Mouse (Mus musculus) lung, postnatal 25 days (tissue): ENCODE measurements around the gene Mllt6.
"Not testable (repeated sequence)": the region's sequence is repeated elsewhere in the genome, so short reads cannot be mapped to it uniquely, and the experiment has no call there.

Experiments
- DNase-seq: peaks from one replicate; pipeline ENCODE4 v3.0.0; 2022; ENCODE audit warnings: low spot score

Mllt6 gene

DNA sequence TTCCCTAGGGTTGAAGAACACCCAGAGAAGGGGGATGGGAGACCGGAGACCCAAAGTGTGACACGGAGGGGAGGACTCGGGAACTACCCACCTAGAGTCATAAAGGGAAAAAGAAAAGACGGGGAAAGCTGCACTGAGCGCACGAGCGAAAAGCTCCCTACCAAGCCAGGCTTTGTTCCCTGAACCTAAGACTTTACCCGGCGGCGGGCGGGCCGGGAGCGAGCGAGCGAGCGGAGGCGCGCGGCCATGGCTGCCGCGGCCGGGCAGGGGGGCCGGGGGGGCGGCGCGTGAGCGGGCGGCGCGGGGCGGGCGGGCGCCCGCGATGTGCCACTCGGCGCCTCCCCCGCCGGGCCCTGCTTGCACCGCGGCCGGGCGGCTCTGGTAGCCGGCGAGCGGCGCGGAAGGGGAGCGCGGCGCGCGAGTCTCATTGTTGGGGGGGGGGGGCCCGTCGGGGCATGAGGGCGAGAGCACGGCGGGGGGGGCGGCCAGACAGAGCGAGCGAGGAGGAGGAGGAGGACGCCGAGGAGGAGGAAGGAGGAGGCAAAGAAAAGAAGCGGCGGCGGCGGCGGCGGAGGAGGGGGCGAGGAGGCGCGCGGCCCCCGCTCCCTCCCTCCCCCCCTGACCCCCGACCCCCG is at the start of gene Mllt6:
Gene Mllt6 (plus strand): TSS at position 522 of the 635 bp plus-strand sequence.
- peak; percentile 75 for DNase-seq

DNA sequence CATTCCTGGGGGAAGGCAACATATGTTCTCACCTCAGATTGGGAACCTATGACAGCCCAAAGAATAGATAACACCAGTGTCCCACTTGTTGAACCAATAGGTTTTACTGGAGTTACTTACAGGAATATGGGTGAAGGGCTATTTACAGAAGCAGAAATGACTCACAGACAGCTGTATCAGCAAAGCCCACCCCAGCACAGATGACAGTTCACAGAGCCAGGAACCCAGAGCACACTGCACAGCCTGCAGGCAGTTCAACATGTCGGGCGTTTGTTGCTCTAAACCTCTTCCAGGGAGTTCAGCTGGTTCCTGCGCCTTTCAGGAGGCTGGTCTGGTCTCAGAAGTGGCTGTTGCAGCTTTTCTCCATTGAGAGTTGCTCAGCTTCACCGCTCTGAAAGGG is 47.9 kb upstream of the Mllt6 start:
- no peak for DNase-seq

DNA sequence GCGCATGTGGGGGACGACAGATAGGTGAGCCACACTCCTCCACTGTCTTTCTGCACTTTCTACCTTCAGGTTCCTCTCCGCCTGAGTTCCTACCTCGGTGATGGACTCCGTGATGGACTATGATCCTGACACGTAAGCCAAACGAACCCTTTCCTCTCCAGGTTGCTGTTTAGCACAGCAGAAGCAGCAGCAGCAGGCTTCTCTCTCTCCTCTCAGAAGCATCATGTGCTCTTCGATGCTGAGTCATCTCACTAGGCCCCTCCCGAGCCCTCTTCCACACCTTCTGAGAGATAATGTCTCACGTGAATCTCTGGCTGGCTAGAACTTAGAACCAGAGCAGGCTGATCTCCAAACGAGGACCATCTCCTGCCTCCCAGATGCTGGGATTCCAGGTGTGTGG is 44.8 kb upstream of the Mllt6 start:
- no peak for DNase-seq

DNA sequence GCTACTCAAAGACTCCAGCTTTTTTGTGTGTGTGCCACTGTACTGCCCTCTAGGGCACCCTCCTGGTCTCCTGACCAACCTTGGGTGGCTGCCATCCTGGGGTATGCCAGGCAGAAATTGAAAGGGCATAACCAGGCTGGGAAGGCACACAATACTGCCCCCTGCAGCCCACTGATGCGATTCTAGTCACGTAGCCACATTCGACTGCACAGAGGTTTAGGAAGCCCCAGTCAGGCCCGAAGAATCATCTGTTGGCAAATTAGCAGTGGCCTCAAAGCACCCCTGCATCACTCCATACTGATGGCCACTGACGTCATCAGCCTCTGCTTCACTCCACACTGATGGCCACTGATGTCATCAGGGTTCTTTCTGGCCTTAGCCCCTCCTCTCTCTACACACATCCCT is 43.8 kb upstream of the Mllt6 start:
- DNase-seq, result peak; percentile 75

DNA sequence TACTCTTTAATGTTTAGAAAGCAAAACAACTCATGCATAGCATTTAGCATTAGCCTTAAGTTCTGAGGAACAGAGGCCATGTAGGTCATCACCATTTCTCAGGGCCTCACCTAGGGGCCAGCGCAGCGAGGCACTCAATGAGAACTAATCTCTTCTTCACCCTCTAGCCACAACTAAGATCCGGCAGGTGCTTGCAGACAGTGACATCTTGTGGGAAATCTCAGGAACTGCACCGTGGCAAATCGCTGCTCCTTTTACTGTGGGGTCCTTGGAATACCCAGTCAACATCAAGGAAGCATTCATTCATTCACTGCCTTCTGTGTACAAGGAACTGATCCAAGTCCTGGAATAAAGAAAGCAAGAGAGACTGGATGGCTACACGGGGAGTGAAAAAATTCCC is 40.8 kb upstream of the Mllt6 start:
- DNase-seq, result peak; percentile 67

DNA sequence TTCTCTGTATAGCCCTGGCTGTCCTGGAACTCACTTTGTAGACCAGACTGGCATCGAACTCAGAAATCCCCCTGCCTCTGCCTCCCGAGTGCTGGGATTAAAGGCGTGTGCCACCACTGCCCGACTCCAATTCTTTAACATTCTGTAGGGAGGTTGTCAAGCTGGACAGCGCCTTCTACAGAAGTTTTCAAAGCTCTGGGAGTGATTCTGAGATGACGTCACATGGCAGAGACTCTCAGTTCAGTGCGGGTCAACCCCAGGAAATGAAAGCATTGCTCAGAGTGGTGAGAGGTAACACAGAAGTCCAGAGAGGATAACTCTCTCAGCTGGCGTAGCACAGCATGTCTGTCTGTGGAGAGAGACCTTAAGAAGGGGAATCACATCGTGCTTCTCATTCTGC is 40.0 kb upstream of the Mllt6 start:
- DNase-seq, result no peak

DNA sequence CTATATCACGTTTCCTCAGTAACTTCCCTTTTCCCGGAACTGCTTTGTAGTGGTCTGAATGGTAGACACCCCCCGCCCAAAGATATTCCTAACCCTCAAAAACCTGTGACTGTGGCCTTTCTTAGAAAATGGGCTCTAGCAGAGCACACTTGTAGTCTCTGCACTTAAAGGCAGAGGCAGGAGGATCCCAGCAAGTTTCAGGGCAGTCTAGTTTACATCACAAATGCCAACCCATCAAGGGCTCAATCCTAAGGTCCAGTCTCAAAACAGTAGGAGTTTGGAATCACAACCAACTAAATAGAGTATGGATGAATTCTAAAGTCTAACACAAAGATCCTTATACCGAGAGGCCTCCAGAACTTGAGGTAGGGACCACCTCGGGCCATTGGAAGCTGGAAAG is 37.7 kb upstream of the Mllt6 start:
- no peak for DNase-seq

DNA sequence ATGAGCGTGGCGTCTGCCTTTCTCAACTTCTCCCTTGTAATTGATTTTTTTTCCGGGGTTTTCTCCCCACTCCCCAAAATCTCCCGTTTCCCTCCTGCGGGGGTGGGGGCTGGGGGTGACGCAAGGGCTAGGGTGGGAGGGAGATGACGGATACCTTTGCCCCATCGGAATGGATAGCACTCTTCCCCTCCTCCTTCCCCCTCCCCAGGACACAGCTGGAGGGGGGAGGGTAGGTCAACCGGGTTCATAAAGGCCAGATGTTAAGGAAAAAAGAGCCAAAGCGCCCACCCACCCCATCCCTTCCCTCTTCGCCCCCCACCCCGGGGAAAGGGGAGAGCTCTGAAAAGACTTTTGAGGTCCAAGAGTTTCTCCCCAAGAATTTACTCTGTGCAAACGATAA is 36.8 kb upstream of the Mllt6 start:
- no peak for DNase-seq

DNA sequence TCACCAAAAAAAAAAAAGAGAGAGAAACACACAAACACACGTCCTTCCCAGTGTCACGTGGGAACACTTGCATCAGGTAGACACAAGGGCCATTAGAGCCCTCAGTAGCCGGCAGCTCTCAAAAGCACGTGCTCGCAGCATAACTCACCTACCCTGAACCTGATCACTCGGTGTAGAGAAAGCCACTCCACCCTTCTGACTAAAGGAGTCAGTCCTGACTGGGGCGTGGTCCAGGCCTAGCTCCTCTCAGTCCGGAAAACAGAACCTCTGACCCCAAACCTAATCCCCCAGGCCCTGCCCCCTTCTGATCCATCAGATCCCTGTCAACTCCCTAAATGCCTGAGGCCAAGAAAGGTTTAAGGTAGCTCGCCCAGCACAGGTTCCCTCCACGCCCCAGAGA is 36.4 kb upstream of the Mllt6 start:
- peak; percentile 54 for DNase-seq

DNA sequence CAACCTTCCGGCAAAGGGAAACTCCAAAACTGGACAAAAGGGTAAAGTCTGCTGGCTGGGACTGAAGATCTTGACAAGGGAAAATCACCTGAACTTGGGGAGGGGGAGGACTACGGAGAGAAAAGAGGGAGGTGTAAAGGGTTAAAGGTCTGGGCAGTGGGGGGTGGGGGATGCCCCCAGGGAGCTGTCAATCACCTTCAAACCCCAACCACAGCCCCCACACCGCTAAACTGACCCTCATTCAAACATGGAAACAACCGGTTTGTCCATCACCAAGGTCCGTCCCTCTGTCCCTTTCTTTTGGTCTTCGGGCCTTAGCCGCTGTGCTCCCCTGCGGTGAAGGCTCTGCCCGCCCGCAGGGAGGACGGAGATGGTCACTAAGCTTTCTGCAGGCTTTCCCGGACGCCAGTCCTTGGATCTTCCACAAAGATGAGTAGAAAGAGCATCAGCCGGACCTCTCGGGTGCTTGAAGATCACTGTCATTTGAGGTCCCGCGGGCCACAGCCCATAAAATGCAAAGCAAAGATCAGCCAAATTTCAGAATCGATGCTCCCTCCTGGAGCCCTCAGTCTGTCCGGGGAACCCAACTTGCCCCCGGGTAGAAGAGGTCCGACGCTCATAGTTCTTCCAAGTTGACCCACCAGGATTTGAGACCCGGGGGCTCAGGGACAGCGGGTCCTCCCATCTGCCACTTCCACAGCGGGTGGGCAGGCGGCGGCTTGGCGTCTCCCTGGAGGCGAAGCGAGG is 35.5 kb upstream of the Mllt6 start:
- no peak for DNase-seq

DNA sequence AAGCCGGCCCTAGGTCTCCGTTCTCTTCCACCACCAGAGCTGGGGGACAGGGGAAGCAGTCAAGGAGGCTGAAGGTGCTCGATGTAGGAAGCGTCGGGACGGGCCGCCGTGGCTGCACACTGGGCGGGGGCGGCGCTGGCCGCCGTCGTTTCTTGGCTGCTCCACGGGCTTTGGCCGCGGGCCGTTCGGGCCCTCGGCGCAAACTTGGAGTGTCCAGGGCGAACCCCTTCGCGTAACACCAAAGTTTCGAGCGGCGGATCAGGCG is 35.0 kb upstream of the Mllt6 start:
- DNase-seq, result no peak

DNA sequence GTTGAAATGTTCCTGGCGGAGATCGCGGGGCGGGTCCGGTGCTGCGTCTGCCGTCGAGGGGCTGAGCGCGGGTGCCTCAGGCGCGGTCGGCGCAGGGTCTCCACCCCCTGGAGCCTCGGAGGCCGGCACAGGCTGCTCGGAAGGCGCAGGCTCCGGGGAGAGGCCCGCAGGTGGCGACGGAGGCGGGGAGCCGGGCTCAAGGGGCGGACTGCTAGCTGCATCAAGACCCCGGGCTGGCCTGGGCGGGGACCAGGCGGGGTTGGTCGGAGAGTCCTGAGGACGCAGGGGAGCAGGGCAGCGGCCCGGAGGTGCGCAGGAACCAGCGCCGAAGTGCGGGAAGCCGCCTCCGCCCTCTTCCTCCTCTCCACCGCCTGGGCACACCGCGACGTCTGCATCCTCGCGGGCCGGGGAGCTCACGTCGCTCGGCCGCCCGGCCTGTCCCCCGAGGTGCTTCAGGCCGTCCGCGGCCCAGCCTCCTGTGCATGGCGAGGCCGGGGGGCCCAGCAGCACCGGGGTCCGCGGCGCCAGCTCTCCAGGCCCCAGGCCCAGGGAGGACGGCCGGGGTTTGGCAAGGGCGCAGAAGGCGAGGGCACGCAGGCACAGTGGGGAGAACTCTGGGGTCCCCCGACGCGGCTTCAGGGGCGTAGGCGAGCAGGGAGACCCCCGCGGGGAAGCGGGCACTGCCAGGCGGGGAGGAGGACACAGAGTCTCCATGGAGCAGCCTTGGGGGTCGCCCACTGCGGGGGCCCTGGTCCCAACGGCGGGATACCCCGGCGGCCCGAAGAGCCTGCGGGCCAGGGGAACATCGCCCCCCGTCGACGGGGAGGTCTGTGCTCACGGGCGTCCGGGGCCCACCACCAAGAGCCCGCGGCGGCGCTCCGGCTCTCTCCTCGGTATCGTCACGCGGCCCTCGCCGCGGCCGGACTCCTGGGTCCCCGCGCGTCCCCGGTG is 34.4 kb upstream of the Mllt6 start:
- no peak for DNase-seq

DNA sequence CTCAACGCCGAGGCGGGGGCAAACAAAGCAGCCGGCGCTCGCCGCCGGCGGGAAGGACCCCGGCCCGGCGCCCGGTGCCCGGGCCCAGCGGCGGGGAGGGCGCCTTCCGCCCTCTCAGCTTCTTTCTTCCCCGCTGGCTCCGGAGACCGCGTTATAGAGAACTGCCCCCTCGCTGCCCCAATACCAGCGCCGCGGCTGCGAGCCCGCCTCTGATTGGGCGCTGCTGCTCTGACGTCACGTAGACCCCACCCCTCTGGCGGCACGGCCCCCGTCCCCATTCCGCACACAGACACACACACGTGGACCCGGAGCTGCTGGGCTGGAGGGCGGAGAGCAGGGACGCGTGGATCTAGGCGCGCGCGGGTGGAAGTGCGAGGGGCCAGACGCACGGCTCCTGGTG is 33.6 kb upstream of the Mllt6 start, which contains the start of gene Epop:
Gene Epop (minus strand): TSS at position 127 of the 400 bp plus-strand sequence.
- DNase-seq, result peak; percentile 91

DNA sequence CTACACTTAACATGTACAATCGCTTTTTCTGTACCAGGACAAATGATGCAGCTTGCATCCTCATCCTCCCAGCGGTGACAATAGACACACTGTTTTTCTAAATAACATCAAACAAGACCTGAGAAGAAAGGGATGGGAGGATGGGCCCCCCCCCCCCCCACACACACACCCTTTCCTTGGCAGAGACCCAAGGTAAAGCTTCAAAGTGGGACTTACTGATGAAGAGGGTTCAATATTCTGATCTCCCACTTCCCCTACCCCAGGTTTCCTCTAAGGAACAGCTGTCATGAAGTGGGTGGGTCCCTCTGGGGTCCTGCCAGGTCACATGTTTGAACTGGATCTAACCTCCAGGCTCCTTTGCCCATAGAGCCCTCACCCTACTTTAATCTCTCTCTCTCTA is 32.2 kb upstream of the Mllt6 start:
- DNase-seq, result no peak

DNA sequence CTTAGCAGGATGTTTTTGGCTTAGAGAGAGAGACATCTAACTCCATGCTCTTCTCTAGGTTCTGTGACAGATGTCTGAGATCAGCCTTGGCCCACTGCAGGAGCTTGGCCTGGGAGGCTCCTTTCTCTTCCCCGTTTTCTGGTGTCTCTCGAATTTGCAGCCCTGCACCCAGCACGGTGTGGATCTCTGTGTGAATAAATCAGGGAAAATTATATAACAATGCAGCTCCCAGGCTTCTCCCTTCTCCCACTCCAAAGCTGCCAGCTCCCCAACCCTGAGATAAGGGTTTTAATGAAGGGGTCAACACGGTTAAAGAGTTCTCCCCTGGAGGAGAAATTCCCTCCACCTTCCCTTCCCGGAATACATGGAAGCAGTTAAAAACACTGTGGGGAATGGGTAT is 31.7 kb upstream of the Mllt6 start:
- no peak for DNase-seq

DNA sequence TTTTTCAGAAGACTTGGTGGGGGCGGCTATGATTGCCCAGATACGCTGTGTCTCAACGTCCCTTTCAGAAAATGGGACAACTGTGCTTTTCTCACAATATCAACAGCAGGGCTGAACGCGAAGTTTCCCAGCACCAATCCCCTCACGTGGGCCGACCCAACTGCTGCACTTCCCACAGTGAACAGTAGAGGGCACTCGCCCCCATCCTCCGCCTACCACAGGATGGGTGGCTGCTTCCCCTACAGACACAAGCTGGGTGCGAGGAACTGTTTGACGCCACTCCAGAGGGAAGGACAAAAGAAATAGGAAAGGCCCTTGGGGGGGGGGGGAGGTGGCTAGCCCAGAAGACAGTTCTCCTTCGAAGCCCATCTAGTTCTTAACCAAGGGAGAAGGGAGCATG is 31.3 kb upstream of the Mllt6 start:
- DNase-seq, result peak; percentile 84

DNA sequence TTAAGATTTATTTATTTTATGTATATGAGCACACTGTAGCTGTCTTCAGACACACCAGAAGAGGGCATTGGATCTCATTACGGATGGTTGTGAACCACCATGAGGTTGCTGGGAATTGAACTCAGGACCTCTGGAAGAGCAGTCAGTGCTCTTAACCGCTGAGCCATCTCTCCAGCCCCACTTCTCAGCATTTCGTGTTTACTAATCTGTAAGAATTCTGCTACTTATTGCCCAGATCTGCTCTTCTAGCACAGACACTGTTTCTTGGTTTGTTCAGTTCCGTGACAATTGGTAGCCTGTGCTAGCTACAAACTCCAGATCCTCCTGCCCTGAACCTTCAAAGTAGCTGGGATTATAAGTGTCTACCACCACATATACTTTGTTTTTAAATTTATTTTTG is 30.8 kb upstream of the Mllt6 start:
- DNase-seq, result not testable (repeated sequence)

DNA sequence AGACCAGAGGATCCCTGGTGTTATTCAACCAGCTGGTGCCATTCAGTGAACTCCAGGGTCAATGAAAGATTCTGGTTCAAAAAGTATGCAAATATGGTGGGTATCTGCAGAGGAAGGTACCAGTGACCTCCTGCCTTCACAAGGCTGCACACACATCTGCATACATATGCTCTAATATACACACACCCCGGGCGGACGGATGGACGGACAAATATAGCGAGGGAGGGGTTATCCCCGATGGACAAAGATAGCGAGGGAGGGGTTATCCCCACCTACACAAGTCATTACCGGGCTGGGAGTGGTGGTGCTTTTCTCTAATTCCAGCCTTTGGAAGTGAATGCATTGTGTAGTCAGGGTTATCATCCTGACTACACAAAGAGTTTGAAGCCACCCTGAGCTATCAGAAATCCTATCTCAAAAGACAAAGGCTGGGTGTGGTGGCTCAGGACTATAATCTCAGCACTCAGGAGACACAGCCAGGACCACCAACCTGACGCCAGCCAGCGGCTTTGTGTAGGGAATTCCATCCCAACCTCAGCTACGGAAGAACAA is 27.7 kb upstream of the Mllt6 start:
- DNase-seq, result no peak

DNA sequence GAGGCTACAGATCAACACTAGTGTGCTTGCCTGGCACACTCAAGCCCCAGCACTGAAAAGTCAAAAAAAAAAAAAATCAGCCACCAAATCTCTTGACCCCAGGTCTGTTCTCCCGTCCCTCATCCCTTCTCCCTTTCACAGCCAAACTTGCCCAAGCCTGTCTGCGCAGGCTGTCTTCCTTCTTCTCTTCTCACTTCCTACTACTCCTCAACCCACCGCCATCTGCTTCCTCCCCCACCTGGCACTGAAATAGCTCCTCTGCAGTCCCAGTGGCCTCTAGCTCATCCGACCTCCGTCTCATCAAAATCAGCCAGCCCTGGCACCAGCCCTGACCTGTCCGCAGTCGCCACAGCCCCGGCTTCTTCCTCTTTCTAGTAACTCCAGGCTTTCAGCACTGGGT is 21.5 kb upstream of the Mllt6 start:
- DNase-seq, result no peak

DNA sequence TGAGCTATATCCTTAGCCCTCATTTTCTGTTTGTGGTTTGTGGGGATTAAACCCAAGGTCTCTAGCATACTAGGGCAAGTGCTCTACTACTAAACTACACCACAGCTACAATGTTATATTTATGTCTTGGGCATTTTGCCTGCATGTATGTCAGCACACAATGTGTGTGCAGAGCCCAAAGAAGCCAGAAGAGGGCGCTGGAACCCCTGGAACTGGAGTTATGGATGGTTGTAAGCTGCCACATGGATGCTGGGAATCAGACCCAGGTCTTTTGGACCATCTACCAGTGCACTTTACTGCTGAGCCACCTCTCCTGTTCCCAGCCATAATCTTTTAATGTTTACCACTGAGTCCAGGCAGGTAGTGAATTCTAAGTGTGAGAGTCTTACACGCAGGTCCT is 20.5 kb upstream of the Mllt6 start:
- DNase-seq, result no peak

DNA sequence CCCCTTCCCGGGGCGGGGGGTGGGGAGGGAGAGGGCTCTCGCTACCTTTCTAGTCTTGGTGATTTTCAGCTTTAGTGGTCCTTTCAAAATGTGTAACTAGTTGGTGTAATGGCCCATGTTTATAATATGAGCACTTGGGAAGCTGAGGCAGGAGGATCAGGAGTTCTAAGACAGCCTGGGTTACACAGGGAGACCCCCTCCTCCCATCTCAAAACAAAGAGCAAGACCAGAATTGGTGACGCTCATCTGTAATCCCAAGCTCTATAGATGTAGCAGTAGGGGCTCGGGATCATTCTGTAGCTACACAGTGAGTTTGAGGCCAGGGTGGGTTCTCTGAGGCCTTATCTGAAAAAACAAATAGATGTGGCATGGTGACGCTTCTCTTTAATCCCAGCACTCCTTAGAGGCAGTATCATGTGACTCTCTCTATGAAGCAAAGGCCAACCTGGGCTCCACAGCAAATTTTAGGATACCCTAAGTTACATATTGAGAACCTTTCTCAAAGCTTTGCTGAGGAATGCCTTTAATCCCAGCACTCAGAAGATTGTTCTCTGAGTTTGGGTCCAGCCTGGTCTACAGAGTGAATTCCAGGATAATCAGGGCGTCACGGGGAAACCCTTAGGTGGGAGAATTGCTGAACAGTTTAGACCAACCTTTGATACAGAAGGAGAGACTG is 19.7 kb upstream of the Mllt6 start:
- DNase-seq, result no peak

DNA sequence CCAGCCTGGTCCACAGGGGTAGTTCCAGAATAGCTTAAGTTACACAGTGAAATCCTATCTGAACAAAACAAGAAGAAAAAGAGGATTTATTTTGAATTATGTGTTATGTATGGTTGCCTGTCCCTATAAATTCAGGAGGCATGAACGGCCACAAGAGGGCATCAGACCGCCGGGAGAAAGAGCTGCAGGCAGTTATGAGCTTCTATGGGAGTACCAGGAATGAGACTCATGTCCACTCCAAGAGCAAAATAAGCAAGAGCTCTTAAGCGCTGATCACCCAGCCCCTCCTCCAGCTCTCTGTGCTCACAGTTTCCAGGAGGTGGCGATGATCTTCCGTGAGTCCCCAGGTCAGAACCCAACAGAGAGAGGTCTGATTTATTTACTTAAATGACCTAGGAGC is 18.4 kb upstream of the Mllt6 start:
- DNase-seq, result peak; percentile 88
